Mouse (Mus musculus) kidney, embryonic 16.5 days (tissue): Measurements from ENCODE around the gene 4930447C04Rik. TPM values are rescaled to one million over a fixed set of nuclear protein-coding genes. Genes with fewer than 3 reads are reported as not detected.

Experiments
- ATAC-seq: fragments of 200-750 bp; cut with Nextera tagmentation; 2 replicates; pipeline ENCODE4 v1.8.0; 2017; ENCODE audit warnings: moderate TSS enrichment; ENCODE audit not compliant: low FRiP score, low TSS enrichment
- H3K27ac ChIP-seq: fragments of 300-500 bp; sonication (generic); 2 replicates; pipeline ENCODE4 v1.5.1; 2014; ENCODE audit warnings: low read length
- H3K27me3 ChIP-seq: fragments of 300-500 bp; sonication (generic); 2 replicates; pipeline ENCODE4 v1.6.1; 2014; ENCODE audit warnings: low read length, control low read depth, mixed read lengths; ENCODE audit not compliant: insufficient read depth
- H3K36me3 ChIP-seq: fragments of 300-500 bp; sonication (generic); 2 replicates; pipeline ENCODE4 v1.6.1; 2014; ENCODE audit warnings: low read length, control low read depth, mixed read lengths; ENCODE audit not compliant: insufficient read depth
- H3K4me1 ChIP-seq: fragments of 300-500 bp; sonication (generic); 2 replicates; pipeline ENCODE4 v1.6.1; 2014; ENCODE audit warnings: low read length, control low read depth, mixed read lengths; ENCODE audit not compliant: insufficient read depth
- H3K4me2 ChIP-seq: fragments of 300-500 bp; sonication (generic); replicated peaks from 2 replicates; pipeline ENCODE4 v1.6.1; 2014; ENCODE audit warnings: low read depth, low read length
- H3K4me3 ChIP-seq: fragments of 300-500 bp; sonication (generic); 2 replicates; pipeline ENCODE4 v1.5.1; 2014; ENCODE audit warnings: mild to moderate bottlenecking, low read length
- H3K9ac ChIP-seq: fragments of 300-500 bp; sonication (generic); replicated peaks from 2 replicates; pipeline ENCODE4 v1.6.1; 2014; ENCODE audit warnings: low read length
- H3K9me3 ChIP-seq: fragments of 300-500 bp; sonication (generic); 2 replicates; pipeline ENCODE4 v1.6.1; 2016; ENCODE audit warnings: low read length, control low read depth
- WGBS: fragments of 180-500 bp; shearing (Covaris S2); extraction: QIAGEN DNeasy Blood & Tissue Kit; methylation state at CpG from one replicate; pipeline ENCODE4 v1.1.7; 2014; 5-methylcytosine and 5-hydroxymethylcytosine counted together
- polyA plus RNA-seq: library from polyadenylated mRNA; unstranded; fragments of >200 nt; fragmentation: Nextera tagmentation; extraction: Ambion mirVana; gene quantifications from 2 replicates; pipeline ENCODE4 v1.2.1, GENCODE M21; 2015

Gene 4930447C04Rik
- polyA plus RNA-seq, 1 experiment from 2014 or later, result 0.97 TPM

DNA sequence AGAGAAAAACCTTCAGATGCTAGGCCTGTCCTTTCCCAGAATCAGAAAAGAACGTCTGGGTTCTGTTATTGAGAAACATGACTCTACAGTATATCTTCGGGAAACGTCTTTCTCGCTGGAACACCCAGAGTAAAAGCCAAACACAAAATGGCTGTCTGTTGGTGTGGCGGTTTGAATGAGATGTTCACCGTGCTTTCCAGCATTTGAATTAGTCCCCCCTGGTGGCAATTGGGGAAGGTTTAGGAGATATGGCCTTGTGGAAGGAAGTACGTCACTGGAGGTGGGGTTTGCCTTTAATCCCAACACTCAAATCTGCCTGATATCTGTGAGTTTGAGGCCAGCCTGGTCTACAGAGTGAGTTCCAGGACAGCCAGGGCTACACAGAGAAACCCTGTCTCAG lies 27.0 kb upstream of the 4930447C04Rik start:
- Histone ChIP-seq H3K27ac (no peak overlapping the region), H3K36me3 (no peaks in the 10 kb centered on the region), H3K9me3 (no peaks in the 10 kb centered on the region), H3K27me3 (peaks cover 7% of the 10 kb centered on the region), H3K4me3 (no peak overlapping the region), H3K4me2 (no peak overlapping the region), H3K4me1 (no peaks in the 10 kb centered on the region), H3K9ac (no peak overlapping the region)
- no peak for ATAC-seq
- 83% methylated on average over 7 of the region's 7 CpGs for WGBS

DNA sequence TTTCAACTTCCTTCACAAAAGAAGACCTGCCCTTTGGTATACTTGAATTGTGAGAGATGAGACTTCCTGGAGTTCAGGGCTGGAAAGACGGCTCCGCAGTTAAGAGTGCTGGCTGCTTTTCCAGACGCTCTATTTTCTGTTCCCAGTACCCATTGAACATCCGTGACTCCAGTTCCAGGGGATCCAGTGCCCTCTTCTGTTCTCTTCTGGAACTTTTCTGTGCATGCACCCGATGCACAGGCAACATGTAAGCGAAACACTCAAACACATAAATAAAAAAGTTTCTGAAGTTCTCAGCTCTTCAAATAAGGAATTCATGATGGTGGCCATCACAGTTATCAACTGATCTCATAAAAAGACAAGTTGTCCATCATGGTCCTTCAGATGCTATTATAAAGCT lies 22.2 kb upstream of the 4930447C04Rik start:
- Histone ChIP-seq H3K4me2 (no peak overlapping the region), H3K36me3 (no peaks in the 10 kb centered on the region), H3K9ac (no peak overlapping the region), H3K4me1 (no peaks in the 10 kb centered on the region), H3K9me3 (no peaks in the 10 kb centered on the region), H3K27me3 (no peaks in the 10 kb centered on the region), H3K4me3 (no peak overlapping the region), H3K27ac (no peak overlapping the region)
- ATAC-seq, result no peak
- WGBS, result 68% methylated on average over 6 of the region's 6 CpGs

DNA sequence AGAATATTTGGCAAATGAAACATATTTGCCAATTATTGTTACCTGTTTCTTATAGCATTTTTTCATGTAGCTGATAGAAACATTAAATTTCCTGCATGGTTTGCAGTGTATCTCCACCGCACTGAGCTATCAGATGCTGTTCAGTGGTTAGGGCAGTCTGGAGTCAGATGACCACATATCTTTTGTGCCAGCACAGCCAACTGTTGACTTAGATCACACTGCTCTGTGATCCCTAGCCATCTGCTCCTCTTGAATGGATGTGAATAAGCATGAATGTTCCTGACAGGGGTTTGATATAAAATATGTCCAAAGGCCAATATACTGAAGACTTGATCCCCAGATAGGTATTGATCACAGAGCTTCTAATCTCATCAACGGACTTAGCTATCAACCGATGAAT lies 17.9 kb upstream of the 4930447C04Rik start:
- Histone ChIP-seq H3K27me3 (0 out of 2 replicates have a peak, but pooled peaks cover under 1% of the 10 kb centered on the region), H3K9me3 (no peaks in the 10 kb centered on the region), H3K27ac (no peak overlapping the region), H3K4me2 (no peak overlapping the region), H3K36me3 (no peaks in the 10 kb centered on the region), H3K9ac (no peak overlapping the region), H3K4me3 (no peak overlapping the region), H3K4me1 (no peaks in the 10 kb centered on the region)
- ATAC-seq, result no peak
- 90% methylated on average over 3 of the region's 3 CpGs for WGBS

DNA sequence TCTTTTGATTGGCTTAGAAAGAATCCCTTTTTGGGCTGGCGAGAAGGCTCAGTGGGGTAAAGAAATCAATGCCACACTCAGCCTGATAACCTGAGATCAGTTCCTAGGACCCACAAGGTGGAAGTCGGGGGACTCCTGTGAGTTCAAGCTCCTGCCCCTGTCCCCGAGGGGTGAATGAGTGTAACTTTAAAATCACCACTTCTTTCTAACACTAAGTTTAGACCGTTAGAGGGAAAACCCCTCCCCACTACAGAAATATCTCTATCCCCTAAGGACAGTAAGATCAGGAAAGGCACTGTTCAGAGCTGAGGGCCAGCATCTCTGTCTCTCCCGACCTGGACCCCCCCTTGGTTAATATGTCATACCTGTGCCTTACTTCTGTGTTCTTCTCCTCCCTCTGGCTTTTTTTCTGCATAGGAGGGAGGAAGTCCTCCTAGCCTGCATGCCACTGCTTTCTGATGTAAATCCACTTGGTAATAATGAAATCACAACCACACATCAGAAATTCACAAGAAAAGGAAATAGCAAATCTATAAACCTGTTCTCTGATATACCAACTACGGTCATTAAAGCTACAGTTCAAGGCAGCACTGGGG lies 17.4 kb upstream of the 4930447C04Rik start:
- WGBS, result 70% methylated on average over 6 of the region's 6 CpGs
- H3K27ac ChIP-seq, result no peak overlapping the region
- H3K4me2 ChIP-seq, result no peak overlapping the region
- H3K4me1 ChIP-seq, result no peaks in the 10 kb centered on the region
- no peak overlapping the region for H3K4me3 ChIP-seq
- no peaks in the 10 kb centered on the region for H3K9me3 ChIP-seq
- H3K36me3 ChIP-seq, result no peaks in the 10 kb centered on the region
- no peak overlapping the region for H3K9ac ChIP-seq
- 0 out of 2 replicates have a peak, but pooled peaks cover 5% of the 10 kb centered on the region for H3K27me3 ChIP-seq
- no peak for ATAC-seq

DNA sequence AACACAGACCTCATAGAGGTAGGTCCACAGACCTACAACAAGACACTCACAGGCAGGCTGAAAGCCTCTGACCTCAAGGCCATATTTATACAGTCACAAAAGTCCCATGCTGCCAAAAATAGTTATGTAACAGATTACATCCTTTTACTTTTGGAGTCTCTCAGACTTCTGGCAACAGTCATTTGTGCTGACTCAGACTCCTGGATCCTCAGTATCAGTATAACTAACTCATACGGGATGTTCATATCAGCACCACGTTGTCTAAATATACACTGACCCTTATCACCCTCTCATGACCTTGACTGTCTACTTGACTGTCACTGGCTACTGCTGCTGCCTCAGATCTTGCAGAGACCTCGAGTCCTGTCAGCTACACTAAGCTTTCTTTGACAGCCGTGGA lies 14.3 kb upstream of the 4930447C04Rik start:
- WGBS, result 56% methylated on average over 4 of the region's 4 CpGs
- no peak overlapping the region for H3K27ac ChIP-seq
- no peaks in the 10 kb centered on the region for H3K9me3 ChIP-seq
- H3K9ac ChIP-seq, result no peak overlapping the region
- no peak for ATAC-seq
- no peaks in the 10 kb centered on the region for H3K36me3 ChIP-seq
- peaks cover 26% of the 10 kb centered on the region for H3K27me3 ChIP-seq
- no peak overlapping the region for H3K4me2 ChIP-seq
- H3K4me1 ChIP-seq, result no peaks in the 10 kb centered on the region
- no peak overlapping the region for H3K4me3 ChIP-seq

DNA sequence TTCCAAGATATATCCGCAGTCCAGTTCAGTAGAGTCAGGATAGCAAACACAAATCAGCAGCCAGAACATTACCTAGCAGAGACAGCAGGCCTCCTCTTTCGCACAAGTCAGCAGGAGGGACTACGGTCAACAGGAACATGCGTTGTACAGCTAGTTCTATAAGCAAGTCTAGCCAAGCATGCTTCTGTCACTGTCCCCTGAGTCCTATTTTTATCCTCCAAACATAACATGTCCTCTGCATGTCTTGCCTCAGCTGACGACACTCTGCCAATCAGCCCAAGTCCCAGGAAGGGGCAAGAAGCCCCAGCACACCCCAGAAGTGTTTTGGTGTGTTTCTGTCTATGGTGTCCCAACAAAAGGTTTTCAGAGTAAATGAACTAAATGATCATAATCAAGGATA lies 13.3 kb upstream of the 4930447C04Rik start:
- Histone ChIP-seq H3K36me3 (no peaks in the 10 kb centered on the region), H3K4me2 (no peak overlapping the region), H3K9ac (no peak overlapping the region), H3K27me3 (peaks cover 37% of the 10 kb centered on the region), H3K9me3 (no peaks in the 10 kb centered on the region), H3K4me3 (no peak overlapping the region), H3K4me1 (no peaks in the 10 kb centered on the region), H3K27ac (no peak overlapping the region)
- no peak for ATAC-seq
- WGBS, result 78% methylated on average over 5 of the region's 5 CpGs

DNA sequence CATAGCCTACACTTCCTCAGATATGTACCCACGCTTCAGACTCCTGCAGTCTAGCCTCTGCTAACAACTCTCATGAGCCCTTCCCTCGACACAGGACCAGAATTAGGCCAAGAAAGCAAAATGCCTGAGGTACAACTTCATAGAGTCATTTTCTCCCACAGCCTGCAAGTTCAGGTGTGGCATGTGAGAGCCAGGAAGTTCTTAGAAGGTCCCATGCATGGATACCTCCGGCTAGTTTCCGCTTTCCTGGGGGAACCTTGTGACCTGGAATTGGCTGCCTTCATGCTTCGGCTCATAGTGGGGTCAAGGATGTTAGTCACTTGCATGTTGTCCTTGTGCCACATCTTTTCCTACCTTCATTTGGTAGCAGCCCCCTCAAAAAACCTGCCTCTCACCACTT lies 12.5 kb upstream of the 4930447C04Rik start:
- Histone ChIP-seq H3K9ac (no peak overlapping the region), H3K4me1 (no peaks in the 10 kb centered on the region), H3K36me3 (no peaks in the 10 kb centered on the region), H3K4me2 (no peak overlapping the region), H3K27me3 (peaks cover 41% of the 10 kb centered on the region), H3K4me3 (no peak overlapping the region), H3K9me3 (no peaks in the 10 kb centered on the region), H3K27ac (no peak overlapping the region)
- 75% methylated on average over 5 of the region's 5 CpGs for WGBS
- ATAC-seq, result no peak

DNA sequence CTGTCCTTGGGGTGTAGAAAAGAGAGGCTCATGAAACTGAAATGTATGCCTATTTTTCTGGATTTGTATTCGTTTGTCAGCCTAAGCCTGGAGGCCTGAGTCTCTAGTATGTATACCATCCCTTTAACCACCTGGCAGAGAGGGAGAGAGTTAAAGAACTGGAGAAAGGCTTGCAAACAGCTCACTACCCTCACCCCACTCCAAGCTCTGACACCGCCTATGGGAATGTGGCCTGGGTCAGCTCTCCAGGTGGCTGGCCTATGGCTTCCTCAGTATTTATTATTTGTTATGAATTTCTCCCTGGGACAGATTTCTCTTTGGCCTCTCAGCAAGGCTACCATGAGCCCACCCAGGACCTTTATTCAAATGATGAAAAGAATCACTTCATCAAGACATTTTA lies 6.8 kb upstream of the 4930447C04Rik start:
- no peak overlapping the region for H3K9ac ChIP-seq
- no peak overlapping the region for H3K4me3 ChIP-seq
- peaks cover 10% of the 10 kb centered on the region for H3K4me1 ChIP-seq
- WGBS, result 11% methylated on average over 2 of the region's 2 CpGs
- ATAC-seq, result no peak
- H3K9me3 ChIP-seq, result no peaks in the 10 kb centered on the region
- peaks cover 88% of the 10 kb centered on the region for H3K27me3 ChIP-seq
- H3K36me3 ChIP-seq, result no peaks in the 10 kb centered on the region
- H3K4me2 ChIP-seq, result no peak overlapping the region
- no peak overlapping the region for H3K27ac ChIP-seq

DNA sequence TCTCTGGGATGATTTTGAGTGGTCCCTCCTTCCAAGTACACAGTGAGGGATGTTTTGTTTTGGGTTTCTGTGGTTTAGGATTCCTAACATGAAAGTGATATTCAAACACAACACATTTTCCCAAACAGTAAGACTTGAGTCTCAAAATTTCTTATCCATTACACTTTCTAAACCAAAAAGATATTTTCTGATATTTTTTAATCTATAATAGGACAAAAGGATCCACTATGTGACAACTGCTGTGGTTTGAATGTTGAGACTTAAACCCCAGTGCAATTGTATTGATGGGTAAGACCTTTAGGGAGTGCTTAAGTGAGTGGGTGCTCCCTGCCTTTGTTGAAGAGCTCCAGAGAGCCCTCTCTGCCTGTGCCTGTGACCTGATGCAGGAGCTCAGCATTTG lies 6.2 kb upstream of the 4930447C04Rik start:
- Histone ChIP-seq H3K4me3 (no peak overlapping the region), H3K4me1 (peaks cover 10% of the 10 kb centered on the region), H3K27me3 (peaks cover 89% of the 10 kb centered on the region), H3K9ac (no peak overlapping the region), H3K27ac (no peak overlapping the region), H3K4me2 (no peak overlapping the region), H3K9me3 (no peaks in the 10 kb centered on the region), H3K36me3 (no peaks in the 10 kb centered on the region)
- ATAC-seq, result no peak

DNA sequence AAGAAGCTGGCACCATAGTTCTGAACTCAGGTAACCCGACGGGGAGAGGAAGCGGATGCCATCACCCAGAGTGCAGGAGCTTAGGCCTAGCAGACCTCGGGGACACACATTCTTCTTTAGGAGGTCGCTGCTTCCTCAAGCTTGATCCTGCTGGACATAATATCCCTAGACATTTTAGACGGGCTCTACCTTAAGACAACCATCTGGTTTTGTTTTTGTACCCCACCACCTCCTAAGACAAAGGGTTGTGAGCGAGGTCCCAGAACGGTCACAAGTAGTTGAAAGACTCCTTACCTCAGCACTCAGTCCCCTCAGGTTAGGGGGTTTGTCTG lies 5.5 kb upstream of the 4930447C04Rik start:
- Histone ChIP-seq H3K27ac (no peak overlapping the region), H3K9me3 (no peaks in the 10 kb centered on the region), H3K27me3 (peaks cover 91% of the 10 kb centered on the region), H3K4me3 (peak overlapping the region; percentile 41), H3K4me2 (no peak overlapping the region), H3K36me3 (no peaks in the 10 kb centered on the region), H3K9ac (no peak overlapping the region), H3K4me1 (peaks cover 10% of the 10 kb centered on the region)
- WGBS, result 4% methylated on average over 8 of the region's 8 CpGs
- no peak; the same call in 1 of the 2 replicates for ATAC-seq
